Mouse (Mus musculus): ENCODE measurements at regions not wholly inside any gene's neighbourhood (a gene's known extent, or its start where the extent isn't known, plus 50 kb on each side); places are given as distances from the start of the nearest gene placed in this dataset.

DNA sequence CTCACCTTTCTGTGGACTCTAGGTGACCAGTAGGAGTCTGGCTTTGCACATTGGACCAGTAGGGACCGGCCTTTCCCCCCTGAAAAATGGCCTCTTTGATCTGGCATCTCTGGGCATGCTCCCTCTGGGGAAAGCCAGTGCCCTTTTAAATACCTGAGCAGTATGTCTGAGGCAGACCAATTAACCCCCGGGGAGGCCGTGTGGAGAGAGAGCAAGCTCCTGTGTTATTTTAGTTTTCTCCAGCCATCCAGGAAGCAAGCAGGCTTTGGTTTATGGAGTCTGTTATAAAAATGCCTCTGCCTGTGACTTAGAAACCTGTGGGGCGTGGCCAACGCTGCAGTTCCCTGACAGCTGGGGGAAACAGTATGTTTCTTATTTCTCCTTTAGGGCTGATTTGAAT, 445.5 kb downstream of the Glrx3 start:
- DNase-seq (ENCODE audit: low spot score in 2 of 2) = no peak

GRCm38 (mm10) chr7:137883701-137884100, 446.3 kb downstream of the Glrx3 start:
- DNase-seq (ENCODE audit: low spot score in 2 of 2) = no peak

DNA sequence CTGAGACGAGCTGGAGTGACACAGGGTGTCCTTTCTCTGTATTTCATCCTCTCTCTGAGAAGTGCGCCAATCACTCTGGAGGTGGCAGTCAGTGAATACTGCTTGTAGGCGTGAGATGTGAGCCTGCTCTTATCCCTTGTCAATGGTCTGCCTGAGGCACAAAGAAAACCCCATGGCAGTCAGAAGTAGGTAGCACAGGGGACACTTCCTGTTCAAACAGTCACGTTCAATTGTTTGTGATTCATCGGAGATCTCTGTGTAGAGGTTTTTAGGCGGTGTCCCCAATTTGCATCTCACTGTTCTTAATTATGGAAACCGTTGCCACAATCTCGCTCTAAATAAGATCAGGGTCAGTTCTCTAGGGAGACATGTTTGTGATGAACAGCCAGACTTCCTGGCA, 447.7 kb downstream of the Glrx3 start:
- no peak for DNase-seq (ENCODE audit: low spot score in 2 of 2)

GRCm38 (mm10) chr7:137888731-137889130, 451.3 kb downstream of the Glrx3 start:
- no peak for DNase-seq (ENCODE audit: low spot score in 2 of 2)

GRCm38 (mm10) chr7:137906424-137907060, 469.1 kb downstream of the Glrx3 start:
- no peak for DNase-seq (ENCODE audit: low spot score in 2 of 2)

DNA sequence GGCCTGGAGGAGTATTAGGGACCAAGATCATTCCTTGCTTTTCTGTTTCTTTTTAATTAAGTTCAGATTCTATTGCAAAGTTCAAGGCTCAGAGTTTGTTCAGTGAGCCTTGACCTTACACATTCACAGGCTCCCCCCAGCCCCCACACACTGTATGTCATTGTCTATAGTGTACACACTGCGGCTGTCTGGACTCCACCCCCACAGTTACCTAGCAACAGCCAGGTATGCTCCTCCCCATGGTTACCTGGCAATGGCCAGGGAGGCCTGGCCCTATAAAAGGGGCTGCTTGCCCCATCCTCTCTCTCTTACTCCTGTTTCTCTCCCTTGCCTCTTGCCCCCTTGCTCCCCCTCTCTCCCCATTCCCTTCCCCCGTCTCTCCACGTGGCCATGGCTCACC, 472.0 kb downstream of the Glrx3 start:
- no peak for DNase-seq (ENCODE audit: low spot score in 2 of 2)

GRCm38 (mm10) chr7:137913551-137914105, 476.2 kb downstream of the Glrx3 start:
- DNase-seq (ENCODE audit: low spot score in 2 of 2) = peak; percentile 53 to 68

DNA sequence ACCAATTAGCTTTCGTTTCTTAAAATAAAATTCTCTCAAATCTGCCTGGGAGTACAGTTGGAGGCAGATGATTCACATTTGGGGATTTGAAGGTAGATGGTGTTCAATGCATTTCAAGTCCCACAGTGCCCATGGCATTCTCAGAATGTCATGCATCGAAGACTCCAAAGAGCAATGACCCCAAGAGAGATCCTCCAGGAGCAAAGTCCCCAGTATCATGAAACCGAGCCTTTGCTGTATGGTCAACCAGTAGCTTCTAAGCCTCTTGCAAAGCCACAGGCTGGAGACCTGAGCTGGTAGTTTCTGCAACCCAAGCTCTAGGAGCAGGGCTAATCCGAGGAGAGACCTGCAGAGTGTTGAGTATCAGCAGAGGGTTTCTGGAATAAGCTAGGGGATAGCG, 477.1 kb downstream of the Glrx3 start:
- no peak for DNase-seq (ENCODE audit: low spot score in 2 of 2)

DNA sequence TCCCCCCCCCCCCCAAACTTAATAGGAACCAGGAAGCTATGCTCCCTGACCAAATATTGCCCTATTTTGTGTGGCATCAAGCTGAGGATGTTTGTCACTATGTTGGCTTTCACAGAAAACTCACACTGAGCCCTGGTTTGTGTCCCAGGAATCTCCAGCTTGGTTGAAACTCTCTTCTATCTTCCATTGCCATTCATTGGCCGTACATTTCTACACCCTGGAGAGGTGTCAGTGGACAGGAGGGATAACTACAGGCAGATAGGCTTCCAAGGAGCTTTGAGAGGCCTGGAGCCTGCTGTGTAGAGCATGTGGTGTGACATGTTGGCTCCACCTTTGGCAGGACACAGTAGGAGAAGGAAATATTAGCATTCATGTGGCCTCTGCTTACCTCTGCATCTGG, 478.9 kb downstream of the Glrx3 start:
- DNase-seq (ENCODE audit: low spot score in 2 of 2) = no peak

DNA sequence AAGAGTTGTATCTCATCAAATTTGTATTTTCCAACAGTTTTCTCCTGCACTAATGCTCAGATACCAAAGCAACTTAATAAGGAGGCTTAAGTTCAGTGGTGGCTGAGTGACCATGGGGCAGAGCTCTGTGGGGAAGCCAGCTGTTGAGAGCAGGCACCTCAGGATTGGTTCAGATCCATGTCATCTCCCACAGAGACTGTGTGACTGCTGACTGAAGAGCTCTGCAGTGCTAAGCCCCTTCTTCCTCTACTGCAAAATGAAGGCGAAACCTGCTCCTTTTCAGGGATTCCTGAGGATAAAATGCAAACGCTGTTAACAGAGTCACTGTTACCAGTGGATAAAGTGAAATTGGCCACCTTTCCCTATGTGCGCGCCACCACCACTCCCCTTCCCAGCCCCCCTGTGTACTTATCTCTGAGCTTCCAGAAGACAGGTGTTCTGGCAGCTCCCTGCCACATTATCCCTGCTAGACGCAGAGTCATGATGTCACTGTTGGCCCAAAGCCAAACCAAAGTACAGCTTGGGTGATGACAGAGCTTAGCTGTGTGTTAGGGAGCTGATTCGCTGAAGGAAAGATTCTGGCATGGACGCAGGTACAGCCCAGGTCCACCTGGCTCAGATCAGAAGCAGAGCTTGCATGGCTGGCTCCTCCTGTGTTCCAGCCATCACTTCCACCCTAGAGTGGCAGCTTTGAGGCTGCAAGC, 472.9 kb downstream of the Tcerg1l start:
- DNase-seq (ENCODE audit: low spot score in 2 of 2) = peak; percentile 17 to 29

- no peak for DNase-seq (ENCODE audit: low spot score in 2 of 2)
Observed at GRCm38 (mm10) chr7:137925656-137926055, 471.9 kb downstream of the Tcerg1l start.

DNA sequence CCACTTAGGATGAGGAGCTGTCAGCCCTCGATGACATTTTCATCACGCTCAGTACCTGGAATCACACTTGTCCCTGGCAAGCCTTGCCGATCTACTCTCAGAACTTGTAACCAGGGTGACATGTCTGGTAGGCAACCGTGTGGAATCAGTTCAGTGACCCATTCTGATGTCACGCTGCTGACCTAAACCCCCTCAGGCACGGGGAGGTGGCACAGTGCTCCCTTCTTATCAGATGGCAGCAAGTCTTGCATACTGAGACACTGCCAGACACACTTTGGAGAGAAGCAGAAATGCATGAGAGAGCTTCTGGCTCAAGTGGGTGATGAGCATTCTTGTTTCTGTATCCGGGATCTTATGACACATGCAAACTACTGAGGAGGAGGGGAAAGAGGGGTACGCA, 470.2 kb downstream of the Tcerg1l start:
- no peak for DNase-seq (ENCODE audit: low spot score in 2 of 2)

DNA sequence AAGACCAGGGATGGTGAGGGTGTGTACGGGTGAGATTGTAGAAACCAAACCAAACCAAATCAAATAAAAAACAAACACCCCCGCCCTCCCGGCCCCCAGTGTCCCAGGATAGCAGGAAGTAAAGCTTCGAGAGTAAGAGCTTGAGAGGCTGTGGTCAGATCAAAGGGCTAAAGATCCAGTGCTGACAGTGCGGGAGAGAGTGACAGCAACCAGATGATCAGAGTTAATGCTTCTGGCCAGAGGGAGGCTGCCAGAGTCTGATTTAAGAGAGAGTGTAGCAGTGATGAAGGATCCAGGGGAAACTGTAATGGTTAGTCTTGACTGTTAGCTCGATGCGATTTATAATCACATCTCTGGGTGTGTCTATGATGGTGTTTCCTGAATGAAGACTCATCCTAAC, 467.3 kb downstream of the Tcerg1l start:
- no peak for DNase-seq (ENCODE audit: low spot score in 2 of 2)

DNA sequence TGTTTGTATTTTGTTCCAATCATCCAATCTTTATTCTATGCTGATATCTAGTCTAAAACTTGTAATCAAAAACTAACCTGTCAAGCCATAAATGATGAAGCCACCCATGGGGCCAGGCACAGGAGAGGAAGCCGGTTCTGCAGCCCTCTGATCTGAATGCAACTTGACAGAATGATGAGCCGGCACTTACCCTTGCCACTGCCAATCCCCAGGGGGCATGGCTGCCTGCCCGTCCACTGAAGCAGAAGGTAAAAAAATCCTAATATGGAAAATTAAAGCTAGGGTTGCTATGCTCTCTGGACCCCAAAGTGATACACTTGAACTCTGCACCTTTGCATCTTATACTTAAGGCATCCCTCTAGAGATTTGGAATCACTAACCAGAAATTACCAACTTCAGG, 461.6 kb downstream of the Tcerg1l start:
- no peak for DNase-seq (ENCODE audit: low spot score in 2 of 2)

DNA sequence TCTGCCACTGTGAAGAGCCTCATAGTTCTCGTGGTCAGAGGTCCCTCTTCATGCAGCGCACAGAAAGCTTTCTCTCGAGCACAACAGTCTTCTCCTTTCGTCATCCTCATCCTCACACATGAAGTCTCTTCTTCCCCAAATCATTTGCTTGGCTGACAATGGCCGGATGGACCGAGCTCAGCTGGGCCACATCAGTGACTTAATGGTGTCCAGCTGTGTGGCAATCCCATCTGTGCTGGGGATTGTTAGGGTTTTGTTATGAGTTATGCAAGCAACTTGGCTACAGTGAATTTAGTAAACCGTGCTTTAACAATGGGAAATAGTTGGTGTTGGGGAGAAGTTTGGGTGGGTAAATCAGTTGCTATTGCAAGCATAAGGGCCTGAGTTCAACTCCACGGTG, 458.4 kb downstream of the Tcerg1l start:
- peak; percentile 37 to 54 for DNase-seq (ENCODE audit: low spot score in 2 of 2)

- DNase-seq (ENCODE audit: low spot score in 2 of 2) = no peak
Observed at GRCm38 (mm10) chr7:137940084-137940483, 457.4 kb downstream of the Tcerg1l start.

GRCm38 (mm10) chr7:137944991-137945390, 452.5 kb downstream of the Tcerg1l start:
- no peak for DNase-seq (ENCODE audit: low spot score in 2 of 2)

DNA sequence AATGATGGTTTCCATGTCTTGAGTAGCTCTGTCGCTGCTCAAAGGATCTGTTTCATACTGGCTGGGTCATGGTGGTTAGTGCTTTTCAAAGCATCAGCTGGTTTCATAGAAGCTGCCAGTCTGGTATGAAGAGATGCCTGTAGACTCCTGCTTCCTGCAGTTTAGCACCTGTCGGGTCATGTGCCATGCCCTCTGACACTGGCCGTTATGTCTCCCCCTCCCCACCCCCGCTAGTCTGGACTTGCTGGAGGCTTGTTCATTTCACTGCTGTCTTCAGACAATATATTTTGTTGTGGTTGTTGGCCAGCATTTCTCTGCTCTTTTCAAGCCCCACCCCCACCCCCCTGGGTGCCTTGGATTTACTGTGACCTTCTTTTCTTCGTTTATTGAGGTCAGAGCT, 450.1 kb downstream of the Tcerg1l start:
- DNase-seq (ENCODE audit: low spot score in 2 of 2) = no peak

- DNase-seq (ENCODE audit: low spot score in 2 of 2) = no peak
Observed at GRCm38 (mm10) chr7:137957354-137957753, 440.2 kb downstream of the Tcerg1l start.

GRCm38 (mm10) chr7:137957848-137958247, 439.7 kb downstream of the Tcerg1l start:
- DNase-seq (ENCODE audit: low spot score in 2 of 2) = no peak

DNA sequence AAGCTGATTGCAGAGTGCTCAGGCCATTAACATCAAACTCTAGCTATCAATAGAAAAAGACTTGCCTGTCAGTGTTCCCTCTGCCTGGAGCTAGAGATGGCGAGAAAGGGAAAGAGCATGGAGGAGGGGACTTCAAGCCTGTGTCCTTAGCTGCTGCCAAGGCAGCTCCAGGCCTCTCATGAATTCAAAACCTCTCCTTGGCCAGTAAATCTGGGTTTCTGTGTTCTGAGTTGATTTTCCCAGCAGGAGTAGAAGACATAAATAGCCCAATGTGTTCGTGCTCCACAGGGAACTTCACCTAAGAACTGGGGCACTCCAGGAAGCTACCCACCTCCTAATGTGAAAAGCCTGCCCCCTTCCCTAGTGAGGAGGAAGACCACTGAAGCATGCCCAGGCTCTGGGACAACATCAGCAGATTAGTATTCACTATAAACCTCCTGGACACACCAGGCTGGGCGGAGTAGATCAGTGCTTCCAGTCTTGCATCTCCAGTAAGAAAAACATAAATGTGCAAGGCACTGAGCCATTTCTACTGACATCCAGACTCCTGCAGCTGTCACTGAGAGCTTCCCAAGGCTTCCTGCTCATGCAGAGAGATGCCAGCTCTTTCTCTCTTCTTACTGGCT, 433.9 kb downstream of the Tcerg1l start:
- peak; percentile 2 to 6 for DNase-seq (ENCODE audit: low spot score in 2 of 2)

- DNase-seq (ENCODE audit: low spot score in 2 of 2) = no peak
Observed at GRCm38 (mm10) chr7:137974705-137975104, 422.8 kb downstream of the Tcerg1l start.

DNA sequence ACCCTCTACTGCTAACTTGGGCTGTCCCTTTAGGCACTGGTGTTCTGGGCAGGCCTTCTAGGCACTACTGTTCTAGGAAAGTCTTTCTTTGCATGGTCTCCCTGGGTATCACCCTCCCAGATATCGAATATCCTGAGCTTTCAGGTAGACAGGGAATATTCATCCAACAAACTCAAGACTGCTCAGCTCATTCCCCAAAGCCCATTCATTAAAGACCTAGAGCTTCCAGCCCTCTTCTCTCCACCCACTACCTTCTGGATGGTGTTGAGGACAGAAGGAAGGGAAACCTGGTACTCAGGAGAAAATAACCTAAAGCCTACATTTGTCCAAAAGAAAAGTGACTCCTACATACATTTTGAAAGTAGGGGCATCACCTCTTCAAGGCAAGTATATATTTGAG, 420.0 kb downstream of the Tcerg1l start:
- DNase-seq (ENCODE audit: low spot score in 2 of 2) = no peak

Data from heart, adult 9 months (tissue).